Mouse (Mus musculus): ENCODE results near the gene Med11. TPM values are rescaled to one million over a fixed set of nuclear protein-coding genes. Genes with fewer than 3 reads are reported as not detected.
"Not testable (repeated sequence)": the region's sequence is repeated elsewhere in the genome, so short reads cannot be mapped to it uniquely, and the experiment has no call there.

The Med11 gene
- 20.1 and 20.8 TPM in 2 replicates for polyA plus RNA-seq (2012; rRNA removed)

DNA sequence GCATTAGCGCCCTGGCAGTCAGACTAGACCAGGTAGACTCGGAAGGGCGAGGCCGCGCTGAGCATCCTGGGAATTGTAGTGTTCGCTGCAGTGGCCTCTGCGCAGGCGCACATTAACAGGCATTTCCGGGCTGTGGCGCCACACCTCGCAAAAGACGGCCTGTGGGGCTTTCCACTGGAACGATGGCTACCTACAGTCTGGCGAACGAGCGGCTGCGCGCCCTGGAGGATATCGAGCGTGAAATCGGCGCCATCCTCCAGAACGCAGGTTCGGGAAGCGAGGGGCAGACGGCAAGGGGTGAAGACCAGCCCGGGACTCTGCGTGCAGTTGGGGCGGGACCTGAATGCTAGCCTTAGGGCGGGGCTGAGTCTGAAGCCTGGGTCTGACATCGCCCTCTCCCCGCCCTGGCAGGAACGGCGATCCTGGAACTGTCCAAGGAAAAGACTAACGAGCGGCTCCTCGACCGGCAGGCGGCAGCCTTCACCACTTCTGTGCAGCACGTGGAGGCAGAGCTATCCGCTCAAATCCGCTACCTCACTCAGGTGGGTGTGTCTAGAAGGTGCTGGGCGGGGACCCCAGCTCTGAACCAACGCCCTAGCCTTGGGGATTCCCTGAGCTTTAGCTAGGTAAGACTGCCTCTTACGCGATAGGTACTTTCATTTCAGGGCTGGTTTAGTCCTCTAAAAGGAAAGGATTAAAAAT, at the start of gene Med11:
Gene Med11, plus strand, starts transcription at position 123 of the 702 bp plus-strand sequence.
- DNase-seq (ENCODE audit: low spot score) = peak; percentile 95

GRCm38 (mm10) chr11:70403598-70403997, 48.1 kb upstream of the Med11 start:
- no peak for DNase-seq (ENCODE audit: low spot score)

DNA sequence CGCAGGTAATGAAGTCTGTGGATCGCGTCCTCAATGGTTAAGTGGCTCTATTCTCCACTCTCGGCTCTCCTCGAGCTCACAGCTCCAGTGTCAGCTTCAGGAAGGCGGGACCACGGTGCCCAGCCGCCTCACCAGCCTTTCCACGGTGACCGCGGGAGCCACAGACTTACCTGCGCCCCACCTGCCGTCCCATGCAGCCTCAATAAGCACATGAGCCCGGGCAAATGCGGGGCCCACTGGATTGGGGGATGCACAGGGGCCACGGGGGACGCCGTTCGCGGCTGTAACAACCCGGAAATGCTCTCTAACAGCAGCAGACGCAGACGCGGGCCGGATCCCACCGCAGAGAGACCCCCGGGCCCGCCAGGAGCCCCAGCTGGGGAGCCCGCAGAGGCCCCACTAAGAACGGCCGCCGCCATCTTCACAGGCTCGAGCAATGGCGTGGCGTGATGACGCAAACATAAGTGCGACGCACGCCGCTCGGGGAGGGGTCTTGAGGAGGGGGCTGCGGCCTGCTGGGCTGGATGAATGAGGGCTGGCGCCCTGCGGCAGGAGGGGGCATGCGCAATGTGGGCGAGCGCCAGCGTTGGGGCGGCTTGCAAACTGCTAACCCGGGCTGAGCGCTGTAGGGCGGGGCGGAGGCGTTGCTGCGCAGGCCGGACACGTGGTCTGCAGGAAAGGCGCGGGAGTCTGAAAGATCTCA, 42.0 kb upstream of the Med11 start, which contains the start of gene Pelp1:
Gene Pelp1, minus strand, starts transcription at position 438 of the 703 bp plus-strand sequence.
- peak; percentile 87 for DNase-seq (ENCODE audit: low spot score)

GRCm38 (mm10) chr11:70410297-70410643, 41.4 kb upstream of the Med11 start:
- DNase-seq (ENCODE audit: low spot score) = no peak

DNA sequence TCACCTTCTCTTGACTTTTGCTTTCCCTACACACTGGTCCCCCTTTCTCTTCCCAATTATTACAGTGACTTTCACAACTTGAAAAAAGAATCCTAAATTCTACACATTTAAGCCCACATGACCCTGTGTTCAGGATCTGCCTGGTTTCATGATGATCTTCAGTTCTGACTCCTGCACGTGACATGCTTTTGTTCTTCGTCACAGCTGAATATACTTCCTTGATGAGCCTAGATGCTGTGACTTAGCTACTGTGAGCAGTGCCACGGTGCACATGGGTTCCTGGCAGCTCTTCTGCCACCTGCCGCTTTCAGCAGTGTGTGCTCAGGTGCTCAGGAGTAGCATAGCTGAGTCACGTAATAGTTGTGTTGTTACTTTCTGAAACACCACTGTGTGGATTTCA, 39.1 kb upstream of the Med11 start:
- no peak for DNase-seq (ENCODE audit: low spot score)

DNA sequence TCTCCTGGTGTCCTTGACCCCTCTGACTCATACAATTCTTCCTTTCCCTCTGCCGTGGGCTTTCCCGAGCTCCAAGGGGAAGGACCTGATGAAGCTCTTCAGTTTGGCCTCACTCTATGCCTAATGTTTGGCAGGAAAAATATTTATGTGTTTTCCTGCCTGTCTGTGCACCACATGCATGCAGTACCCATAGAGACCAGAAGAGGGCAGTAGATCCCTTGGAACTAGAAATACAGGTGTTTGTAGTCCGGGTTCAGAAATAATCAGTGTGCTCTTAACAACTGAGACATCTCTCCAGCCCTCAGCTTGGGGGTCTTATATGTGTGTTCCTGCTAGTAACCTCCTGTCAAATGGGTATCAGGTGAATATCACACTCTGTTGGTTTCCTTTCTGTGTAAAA, 37.8 kb upstream of the Med11 start:
- no peak for DNase-seq (ENCODE audit: low spot score)

- no peak for DNase-seq (ENCODE audit: low spot score)
Observed at GRCm38 (mm10) chr11:70418199-70418598, 33.5 kb upstream of the Med11 start.

DNA sequence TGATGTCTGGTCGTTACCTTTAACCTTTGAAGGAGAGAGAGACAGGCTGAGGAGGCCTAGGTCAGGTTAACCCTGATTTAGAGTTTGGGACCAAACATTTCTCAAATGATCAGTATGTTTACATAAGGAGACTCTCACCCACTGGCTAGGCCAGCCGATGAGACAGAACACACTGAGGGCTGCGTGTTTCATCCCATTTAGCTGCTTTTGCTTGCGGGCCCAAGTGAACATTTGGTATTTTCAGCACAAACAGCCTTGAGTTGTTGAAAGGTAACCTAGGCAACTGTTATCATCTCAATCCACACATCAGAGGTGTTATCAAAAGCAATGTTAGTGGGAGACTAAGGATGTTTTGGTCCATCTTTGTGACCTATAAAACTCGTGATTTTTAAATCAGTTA, 32.2 kb upstream of the Med11 start:
- no peak for DNase-seq (ENCODE audit: low spot score)

- DNase-seq (ENCODE audit: low spot score) = not testable (repeated sequence)
Observed at GRCm38 (mm10) chr11:70426598-70426997, 25.1 kb upstream of the Med11 start.

GRCm38 (mm10) chr11:70431574-70431973, 20.1 kb upstream of the Med11 start:
- no peak for DNase-seq (ENCODE audit: low spot score)

DNA sequence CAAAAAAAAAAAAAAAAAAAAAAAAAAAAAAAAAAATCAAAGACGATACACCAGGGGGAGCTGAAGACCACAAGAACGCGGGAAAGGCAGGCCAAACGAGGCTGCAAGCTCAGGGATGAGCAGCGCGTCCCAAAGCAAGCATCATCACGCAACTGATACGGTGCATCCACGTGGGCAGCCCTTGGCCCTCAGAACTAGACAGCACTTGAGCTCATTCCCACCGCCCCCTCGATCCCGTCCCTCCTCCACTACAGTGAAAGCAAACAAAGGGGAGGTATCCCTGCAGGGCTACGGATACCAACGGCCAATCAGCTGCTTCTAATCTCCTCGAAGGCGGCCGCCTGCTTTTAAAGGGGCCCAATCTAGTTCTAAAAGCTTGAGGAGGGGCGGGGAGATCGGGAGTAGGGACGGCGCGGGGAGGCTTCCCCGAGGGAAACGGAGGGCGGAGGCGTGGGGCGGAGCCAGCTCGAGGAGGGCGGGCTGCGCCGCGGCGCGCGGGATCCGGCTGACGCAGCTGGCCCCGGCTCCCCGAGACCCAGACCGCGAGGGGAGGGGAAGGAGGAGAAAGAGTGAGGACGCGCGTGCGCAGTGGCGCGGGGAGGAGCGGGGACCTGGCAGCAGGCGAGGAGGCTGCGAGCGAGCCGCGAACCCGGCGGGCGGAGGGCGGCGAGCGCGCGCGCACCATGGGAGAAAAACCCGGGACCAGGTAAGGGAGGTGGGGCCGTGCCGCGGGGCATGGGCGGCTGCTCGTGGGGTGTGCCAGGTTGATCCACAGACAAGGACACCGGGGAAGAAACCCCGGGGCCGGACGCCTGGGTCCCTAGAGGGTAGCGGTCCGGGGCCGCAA, 19.4 kb upstream of the Med11 start, which contains the start of gene Arrb2:
Gene Arrb2, plus strand, starts transcription at position 588 of the 847 bp plus-strand sequence.
- peak; percentile 98 for DNase-seq (ENCODE audit: low spot score)

DNA sequence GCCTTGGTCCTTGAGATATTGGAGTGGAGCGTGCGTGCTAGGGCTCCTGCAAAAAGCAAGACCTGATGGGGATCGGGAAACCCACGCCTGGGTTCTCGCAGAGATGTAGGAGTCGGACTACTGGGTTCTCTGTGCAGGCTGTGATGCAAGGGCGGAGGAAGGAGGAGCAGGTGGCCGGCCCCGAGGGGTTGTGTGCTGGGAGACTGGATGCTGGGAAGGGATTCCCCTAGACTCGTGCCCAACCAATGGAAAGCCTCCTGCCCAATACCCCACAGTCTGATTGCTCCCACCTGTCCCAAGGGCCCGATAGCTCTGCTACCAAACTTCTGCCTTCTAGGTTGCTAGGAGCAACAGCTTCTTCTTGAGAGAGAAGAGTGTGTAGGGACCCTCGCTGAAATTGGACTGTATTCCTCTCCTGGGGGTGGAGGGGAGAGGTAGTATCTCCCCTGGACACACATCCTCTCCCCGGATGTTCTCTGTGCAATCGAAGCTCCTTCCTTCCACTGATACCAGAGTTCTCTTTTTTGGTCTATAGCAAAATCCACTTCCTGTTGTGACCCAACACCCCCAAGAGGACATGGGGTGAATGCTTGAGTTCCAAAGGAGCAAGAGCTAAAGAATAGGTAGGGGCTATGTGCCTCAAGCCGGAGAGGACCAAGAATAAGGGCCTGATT, 18.7 kb upstream of the Med11 start:
- no peak for DNase-seq (ENCODE audit: low spot score)

DNA sequence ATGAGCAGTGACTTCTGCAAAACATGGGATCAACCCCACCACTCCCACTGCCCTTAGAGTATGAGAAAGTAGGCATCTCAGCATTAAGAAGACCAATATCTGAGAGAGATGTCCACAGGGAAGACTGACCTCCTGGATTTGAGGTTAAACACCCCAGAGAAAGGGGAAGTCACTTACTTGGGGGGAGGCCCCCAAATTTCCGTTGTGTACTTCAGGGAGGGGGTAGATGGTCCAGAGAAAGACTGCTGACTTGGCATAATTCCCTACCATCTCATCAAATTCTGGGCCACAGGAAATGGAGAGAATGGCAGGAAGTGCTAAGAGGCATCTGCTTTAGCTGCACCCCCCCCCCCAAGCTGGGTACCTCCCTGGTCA, 18.2 kb upstream of the Med11 start:
- no peak for DNase-seq (ENCODE audit: low spot score)

- DNase-seq (ENCODE audit: low spot score) = no peak
Observed at GRCm38 (mm10) chr11:70433951-70434350, 17.8 kb upstream of the Med11 start.

DNA sequence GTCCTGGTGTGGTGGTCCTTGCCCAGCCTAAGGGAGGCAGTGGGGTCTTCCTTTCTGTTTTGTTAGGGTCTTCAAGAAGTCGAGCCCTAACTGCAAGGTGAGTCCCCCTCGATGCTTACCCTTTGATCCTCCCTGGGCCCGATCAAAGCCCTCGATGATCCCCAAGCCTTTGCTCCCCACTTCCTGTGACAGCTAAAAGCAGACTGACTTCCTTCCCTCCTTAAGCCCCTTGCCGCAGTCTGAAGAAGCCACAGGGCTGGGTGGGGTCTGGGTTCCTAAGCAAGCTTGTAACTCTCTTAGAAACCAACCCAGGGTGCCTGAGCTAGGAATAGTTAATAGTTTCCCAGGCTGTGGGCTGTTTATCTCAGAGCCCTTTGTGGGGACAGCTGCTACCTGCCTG, 16.2 kb upstream of the Med11 start:
- no peak for DNase-seq (ENCODE audit: low spot score)

DNA sequence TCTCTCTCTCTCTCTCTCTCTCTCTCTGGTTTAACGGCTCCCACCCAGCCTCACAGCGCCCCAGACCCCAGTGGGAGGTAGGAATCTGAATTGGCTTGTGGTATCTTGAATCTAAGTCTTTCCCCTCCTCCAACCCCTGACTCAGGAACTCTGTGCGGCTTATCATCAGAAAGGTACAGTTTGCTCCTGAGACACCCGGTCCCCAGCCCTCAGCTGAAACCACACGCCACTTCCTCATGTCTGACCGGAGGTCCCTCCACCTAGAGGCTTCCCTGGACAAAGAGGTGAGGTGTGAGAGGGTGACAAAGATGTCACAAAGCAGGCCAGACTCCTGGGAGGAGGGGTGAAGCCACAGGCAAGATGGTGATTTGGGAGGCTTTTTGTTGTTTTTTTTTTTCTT, 14.3 kb upstream of the Med11 start:
- DNase-seq (ENCODE audit: low spot score) = no peak

- DNase-seq (ENCODE audit: low spot score) = no peak
Observed at GRCm38 (mm10) chr11:70438728-70439374, 12.9 kb upstream of the Med11 start.

DNA sequence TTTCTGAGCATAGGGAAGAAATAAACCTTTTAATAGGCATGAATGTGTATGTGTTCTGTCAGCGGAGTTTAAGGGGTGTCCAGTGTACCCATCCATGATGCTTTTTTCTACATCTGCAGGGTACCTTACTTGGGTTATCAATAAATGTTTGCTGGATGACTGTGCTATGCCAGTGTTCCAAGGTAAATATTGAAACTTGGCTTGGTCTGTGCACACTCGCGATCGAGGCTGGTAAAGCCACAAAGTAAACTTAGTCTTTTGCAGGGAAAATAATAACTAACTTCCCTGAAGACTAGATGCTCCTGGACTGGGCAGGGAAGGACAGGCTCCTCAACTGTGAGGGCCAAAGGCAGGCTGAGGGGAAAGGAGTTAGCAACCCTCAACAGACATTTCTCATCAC, 11.1 kb upstream of the Med11 start:
- DNase-seq (ENCODE audit: low spot score) = no peak

- no peak for DNase-seq (ENCODE audit: low spot score)
Observed at GRCm38 (mm10) chr11:70441882-70442281, 9.8 kb upstream of the Med11 start.

DNA sequence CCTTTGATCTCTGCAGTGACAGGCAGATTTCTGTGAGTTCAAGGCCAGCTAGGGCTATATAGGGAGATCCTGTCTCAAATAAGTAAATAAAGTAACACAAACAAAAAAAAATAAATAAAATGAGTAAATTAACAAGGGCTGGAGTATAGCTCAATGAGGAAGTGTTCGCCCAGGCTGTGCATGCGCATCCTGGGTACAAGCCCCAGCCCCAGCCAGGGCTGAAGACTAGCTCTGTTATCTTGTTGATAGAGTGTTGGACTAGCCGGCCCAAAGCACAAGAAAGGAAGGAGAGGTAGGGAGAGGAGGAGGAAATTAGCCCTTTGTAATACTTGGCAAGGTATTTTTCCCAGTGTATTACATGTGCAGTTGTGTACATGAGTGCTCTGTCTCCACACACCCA, 7.8 kb upstream of the Med11 start:
- no peak for DNase-seq (ENCODE audit: low spot score)

- DNase-seq (ENCODE audit: low spot score) = no peak
Observed at GRCm38 (mm10) chr11:70444667-70445066, 7.1 kb upstream of the Med11 start.

All from urinary bladder, adult 2 months (tissue).